Mouse (Mus musculus) lung, adult 2 months (tissue): Measurements from ENCODE around the gene Gpr27. TPM values are rescaled to one million over a fixed set of nuclear protein-coding genes. Genes with fewer than 3 reads are reported as not detected.

Experiments
- DNase-seq: peaks from one replicate; pipeline ENCODE4 v3.0.0; 2022
- H3K4me1 ChIP-seq: fragments of 200-500 bp; 2 replicates; pipeline ENCODE4 v1.6.1; 2011; ENCODE audit warnings: low read length; ENCODE audit not compliant: control insufficient read depth, insufficient read depth
- H3K4me3 ChIP-seq: fragments of 200-500 bp; replicated peaks from 2 replicates; pipeline ENCODE3; 2011; ENCODE audit warnings: low read depth, mild to moderate bottlenecking, control low read depth, low read length; ENCODE audit errors: extremely low read depth
- CTCF ChIP-seq: fragments of 200-500 bp; IDR thresholded peaks from 2 replicates; pipeline ENCODE4 v1.5.1; 2011; ENCODE audit warnings: mild to moderate bottlenecking, low read length, control low read depth; ENCODE audit not compliant: insufficient read depth
- POLR2A ChIP-seq: fragments of 200-500 bp; IDR thresholded peaks from 2 replicates; pipeline ENCODE4 v1.6.1; 2011; ENCODE audit warnings: low read depth, mild to moderate bottlenecking, control low read depth, low read length, borderline replicate concordance; ENCODE audit errors: extremely low read depth
- whole genome bisulfite sequencing: fragments of 180-500 bp; shearing (Covaris S2); methylation state at CpG from one replicate; pipeline ENCODE4 v1.1.7; 2018; 5-methylcytosine and 5-hydroxymethylcytosine counted together
- polyA plus RNA-seq: library from polyadenylated mRNA; depleted of rRNA; stranded (reverse); fragments of >200 nt; gene quantifications from 2 replicates; pipeline ENCODE4 v1.2.3, GENCODE M21; 2012; rRNA removed

Gpr27 gene
- polyA plus RNA-seq: 3.0 and 4.2 TPM in 2 replicates

DNA sequence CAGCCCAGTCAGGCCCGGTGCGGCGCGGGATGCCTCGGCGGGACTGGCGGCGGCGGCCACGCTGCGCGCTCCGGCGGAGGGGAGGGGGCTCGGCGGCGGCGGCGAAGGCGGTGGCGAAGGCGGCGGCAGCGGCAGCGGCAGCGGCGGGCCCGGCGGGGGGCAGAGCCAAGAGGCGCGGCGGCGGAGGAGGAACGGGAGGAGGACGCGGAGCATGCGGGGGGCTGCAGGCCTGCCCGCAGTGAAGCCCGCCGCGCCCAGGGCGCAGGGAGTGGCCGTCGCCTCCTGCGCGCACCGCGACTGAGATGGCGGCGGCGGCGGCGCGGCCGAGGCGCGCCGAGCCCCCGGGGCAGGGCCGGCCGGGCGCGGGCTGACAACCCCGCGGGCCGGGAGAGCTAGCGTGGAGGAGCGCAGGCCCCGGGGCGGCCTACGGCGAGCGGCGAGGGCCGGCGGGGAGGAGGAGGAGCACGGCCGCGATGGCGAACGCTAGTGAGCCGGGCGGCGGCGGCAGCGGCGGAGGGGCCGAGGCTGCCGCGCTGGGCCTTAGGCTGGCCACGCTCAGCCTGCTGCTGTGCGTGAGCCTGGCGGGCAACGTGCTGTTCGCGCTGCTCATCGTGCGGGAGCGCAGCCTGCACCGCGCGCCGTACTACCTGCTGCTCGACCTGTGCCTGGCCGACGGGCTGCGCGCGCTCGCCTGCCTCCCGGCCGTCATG lies at the start of gene Gpr27:
TSS of gene Gpr27 (plus strand) at position 474 of the 710 bp plus-strand sequence.
- Histone ChIP-seq H3K4me1 (no peaks in the 10 kb centered on the region), H3K4me3 (peak within 1 kb of the TSS; percentile 78)
- no peak for TF ChIP-seq POLR2A
- no peak for TF ChIP-seq CTCF
- DNase-seq: no peak
- under 1% methylated on average over 100 of the region's 112 CpGs for WGBS

DNA sequence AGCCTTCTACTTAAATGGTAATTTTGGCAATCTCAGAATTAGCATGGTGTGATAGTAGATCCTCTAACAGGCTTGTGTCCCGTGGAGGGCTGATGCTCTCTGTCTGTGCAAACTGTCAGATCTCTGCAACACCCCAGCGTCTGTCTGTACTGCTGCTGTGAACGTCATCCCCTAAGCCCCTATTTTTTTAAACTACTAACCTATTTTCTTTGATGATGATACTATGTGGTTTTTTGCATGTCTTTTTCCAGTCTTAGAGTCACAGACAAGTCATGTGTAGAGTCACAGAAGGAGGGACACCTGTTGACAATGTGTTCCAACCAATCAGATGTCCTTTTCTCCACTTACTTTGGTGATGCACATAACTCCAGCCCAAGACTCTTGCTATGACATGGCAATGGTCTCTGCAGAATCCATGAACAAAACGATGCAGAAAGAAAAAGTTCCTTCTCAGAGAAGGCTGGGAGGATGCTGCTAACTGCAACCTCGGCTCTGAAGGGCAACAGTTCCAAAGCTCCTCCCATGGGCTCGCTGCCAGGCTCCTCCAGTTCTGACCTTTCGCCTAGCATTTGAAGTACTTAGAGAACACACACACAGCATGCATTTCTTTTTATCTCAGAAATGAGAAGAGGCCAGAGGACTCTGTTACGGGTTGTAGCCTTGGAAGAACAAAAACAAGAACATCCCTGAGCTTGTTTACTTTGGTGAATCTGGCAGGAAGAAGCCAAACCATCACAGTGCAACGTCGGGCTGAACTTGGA lies 48.9 kb upstream of the Gpr27 start:
- Histone ChIP-seq H3K4me3 (no peak overlapping the region), H3K4me1 (peaks cover 11% of the 10 kb centered on the region)
- TF ChIP-seq POLR2A: no peak
- no peak for TF ChIP-seq CTCF
- DNase-seq: peak; percentile 44
- 34% methylated on average over 10 of the region's 10 CpGs for WGBS

DNA sequence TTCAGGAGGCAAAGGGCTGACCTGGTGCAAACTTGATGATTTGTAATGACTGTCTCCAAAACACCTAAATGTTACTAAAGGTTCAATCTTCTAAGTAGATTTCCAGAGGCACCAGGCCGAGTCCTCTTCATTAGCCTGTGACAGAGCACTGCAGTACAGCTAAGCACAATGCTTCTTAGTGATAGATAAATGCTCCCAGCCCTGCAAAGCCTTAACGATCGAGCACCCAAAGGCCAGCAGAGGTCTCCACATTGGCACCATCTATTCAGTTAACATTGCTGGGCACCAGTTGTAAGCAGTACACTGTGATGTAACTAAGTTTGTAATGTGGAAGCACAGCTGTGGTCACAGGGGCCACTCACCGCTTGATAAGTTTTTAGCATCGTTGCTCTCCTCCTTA lies 48.1 kb upstream of the Gpr27 start:
- peaks cover 17% of the 10 kb centered on the region for H3K4me1 ChIP-seq
- WGBS: 57% methylated on average over 5 of the region's 5 CpGs
- no peak overlapping the region for H3K4me3 ChIP-seq
- no peak for DNase-seq
- TF ChIP-seq CTCF: no peak
- no peak for TF ChIP-seq POLR2A

DNA sequence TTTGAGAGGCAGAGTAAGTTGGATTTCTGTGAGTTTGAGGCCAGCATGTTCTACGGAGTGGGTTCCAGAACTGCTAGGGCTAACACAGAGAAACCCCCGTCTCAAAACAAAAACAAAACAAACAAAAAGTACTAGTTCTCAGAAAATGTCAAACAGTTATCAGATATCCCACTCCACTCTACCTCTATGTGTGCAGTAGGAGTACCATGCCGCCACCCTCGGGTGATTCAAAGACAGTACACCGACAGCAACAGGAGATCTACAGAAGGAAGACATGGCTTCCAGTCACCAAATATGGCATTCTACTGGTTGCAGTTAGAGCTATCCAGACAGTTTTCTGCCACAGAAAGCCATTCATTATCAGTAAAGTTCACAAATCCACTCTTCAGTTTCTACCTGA lies 47.6 kb upstream of the Gpr27 start:
- H3K4me3 ChIP-seq: no peak overlapping the region
- 80% methylated on average over 5 of the region's 5 CpGs for WGBS
- no peak for TF ChIP-seq CTCF
- no peak for TF ChIP-seq POLR2A
- H3K4me1 ChIP-seq: peaks cover 20% of the 10 kb centered on the region
- DNase-seq: no peak

DNA sequence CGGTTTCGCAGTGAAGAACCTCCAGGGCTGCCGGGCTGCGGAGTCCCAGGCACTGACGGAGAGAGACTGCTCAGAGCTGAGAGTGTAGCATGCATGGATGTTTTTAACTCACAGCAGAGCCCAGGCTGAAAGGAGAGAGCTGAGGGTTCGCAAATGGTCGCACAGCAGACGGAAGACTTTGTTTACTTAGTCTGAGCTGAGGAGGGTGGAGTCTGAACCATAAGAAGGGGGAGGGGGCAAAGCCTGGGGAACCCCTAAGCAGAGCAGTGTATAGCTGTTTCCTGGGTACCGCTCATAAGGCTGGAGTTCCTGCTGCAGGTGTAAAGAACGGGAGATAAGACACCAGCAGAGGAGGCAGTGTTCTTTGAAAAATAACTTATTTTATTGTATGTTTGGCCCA lies 46.1 kb upstream of the Gpr27 start:
- no peak for TF ChIP-seq CTCF
- TF ChIP-seq POLR2A: no peak
- DNase-seq: no peak
- Histone ChIP-seq H3K4me1 (peaks cover 20% of the 10 kb centered on the region), H3K4me3 (no peak overlapping the region)
- WGBS: 59% methylated on average over 10 of the region's 10 CpGs

DNA sequence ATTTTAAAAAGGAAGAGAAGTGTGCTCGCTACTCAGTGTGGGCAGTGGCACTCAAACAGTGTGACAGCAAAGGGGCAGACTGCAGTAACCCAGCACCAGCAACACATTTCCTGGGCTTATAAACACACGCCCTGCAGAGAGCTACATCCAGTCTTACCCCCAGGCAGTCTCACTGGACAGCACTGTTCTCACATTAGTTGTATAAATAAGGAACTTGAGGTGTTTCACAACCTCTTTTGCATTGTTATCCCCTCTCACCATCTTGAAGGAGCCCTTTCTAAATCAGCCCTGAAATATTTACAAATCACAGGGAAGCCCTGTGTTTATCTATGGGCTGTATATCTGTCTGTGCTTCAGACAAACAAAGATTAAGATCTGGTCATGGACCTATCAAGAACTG lies 43.2 kb upstream of the Gpr27 start:
- no peak for DNase-seq
- peaks cover 13% of the 10 kb centered on the region for H3K4me1 ChIP-seq
- TF ChIP-seq CTCF (no peak), POLR2A (no peak)
- WGBS: 30% methylated on average over 2 of the region's 2 CpGs
- no peak overlapping the region for H3K4me3 ChIP-seq

DNA sequence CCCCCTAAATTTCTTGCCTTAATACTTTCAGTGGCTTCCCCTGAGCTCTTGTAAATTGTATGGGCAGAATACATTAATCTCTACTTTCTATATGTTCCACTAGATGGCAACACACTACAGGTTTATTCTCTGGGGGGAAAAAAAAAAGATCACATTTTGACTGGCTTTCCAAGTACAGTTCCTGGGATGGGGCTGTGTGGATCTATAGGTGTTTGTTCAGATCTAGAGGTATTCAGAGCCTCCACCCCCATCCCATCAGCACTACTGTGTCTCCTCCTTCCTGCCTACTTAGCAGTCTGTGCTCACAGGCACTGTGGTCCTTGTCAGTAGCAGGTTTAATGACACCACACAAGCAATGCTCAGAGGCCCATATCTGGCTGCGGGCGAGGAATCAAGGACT lies 40.1 kb upstream of the Gpr27 start:
- Histone ChIP-seq H3K4me1 (peaks cover 15% of the 10 kb centered on the region), H3K4me3 (no peak overlapping the region)
- 83% methylated on average over 2 of the region's 2 CpGs for WGBS
- TF ChIP-seq CTCF: no peak
- no peak for TF ChIP-seq POLR2A
- no peak for DNase-seq

DNA sequence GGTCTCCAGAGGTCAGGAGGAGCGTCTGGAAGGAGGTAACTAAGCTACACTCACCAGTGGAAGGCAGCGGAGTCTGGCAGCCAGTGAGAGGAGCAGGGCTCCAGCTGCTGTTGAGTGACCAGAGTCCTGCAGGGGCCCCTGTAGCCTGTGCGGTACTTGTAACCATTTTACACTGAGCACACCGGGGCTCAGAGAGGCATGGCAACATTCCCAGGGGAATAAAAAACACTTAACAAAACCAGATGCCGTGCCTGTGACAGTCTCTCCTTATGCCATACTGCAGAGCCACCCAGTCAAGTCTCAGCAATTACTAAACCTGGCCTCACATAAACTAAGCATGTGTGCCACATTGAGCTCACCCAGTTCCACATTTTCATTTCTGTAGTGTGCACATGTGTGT lies 38.1 kb upstream of the Gpr27 start:
- WGBS: 58% methylated on average over 5 of the region's 5 CpGs
- TF ChIP-seq CTCF (no peak), POLR2A (no peak)
- DNase-seq: no peak
- H3K4me3 ChIP-seq: no peak overlapping the region
- peaks cover 9% of the 10 kb centered on the region; the same call in 1 of the 2 replicates for H3K4me1 ChIP-seq

DNA sequence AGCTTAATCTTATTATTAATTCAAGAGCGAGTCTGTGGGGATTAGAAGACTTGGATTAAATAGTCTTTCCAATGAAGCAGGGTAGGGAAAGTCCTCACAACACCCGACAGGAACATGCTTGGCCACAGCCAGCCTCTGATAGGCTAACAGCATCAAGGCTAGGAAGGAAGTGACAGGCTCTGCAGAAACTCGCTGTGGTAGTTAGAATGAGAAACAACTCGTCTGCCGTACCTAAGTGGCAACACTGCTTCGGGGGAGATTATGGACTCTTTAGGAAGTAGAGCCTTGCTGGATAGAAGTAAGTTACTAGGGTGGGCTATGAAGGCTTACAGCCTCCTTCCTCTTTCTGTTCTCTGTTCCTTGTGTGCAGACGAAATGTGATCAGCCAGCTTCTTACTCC lies 37.0 kb upstream of the Gpr27 start:
- WGBS: 37% methylated on average over 7 of the region's 7 CpGs
- TF ChIP-seq CTCF (no peak), POLR2A (no peak)
- H3K4me3 ChIP-seq: no peak overlapping the region
- DNase-seq: no peak
- H3K4me1 ChIP-seq: peaks cover 5% of the 10 kb centered on the region; the same call in 1 of the 2 replicates

DNA sequence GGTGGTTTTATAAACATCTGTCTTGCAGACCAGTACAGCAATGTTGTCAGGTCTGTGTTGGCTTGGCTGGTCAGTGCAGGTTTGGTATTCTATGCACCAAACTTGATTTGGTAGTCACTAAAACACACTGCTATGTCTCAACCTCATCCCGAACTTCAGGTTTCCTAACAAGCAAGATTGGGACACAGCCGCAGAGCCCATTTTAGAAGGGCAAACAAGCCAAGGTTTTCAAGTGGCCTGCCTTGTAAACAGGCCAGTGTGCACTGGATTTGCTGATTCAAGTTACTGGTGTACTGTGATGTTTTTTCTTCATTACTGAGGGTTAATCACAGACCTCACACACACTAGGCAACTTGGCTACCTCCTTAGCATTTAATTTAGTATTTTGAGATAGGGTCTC lies 36.4 kb upstream of the Gpr27 start:
- 78% methylated on average over 2 of the region's 2 CpGs for WGBS
- TF ChIP-seq POLR2A: no peak
- TF ChIP-seq CTCF: no peak
- no peak overlapping the region for H3K4me3 ChIP-seq
- DNase-seq: no peak
- peaks cover 5% of the 10 kb centered on the region; the same call in 1 of the 2 replicates for H3K4me1 ChIP-seq

DNA sequence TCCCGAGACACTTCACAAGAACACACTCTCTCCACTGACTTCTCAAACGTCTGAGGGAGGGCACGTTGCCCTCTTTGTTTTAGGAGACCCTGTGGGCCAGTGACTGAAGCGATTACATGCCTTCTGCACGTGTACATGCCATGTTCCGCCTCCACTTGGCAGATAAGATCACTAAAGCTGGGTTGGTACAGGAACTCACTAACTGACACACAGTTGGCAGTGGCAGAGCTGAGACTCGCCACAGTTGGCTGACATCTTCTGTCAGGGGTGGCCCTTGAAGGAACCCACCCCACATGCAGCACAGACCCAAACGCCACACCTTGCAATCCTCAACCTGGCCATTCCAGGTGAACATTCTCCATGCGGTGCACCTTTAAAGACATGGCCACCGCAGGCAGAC lies 33.9 kb upstream of the Gpr27 start:
- peaks cover 5% of the 10 kb centered on the region; the same call in 1 of the 2 replicates for H3K4me1 ChIP-seq
- WGBS: 72% methylated on average over 10 of the region's 10 CpGs
- TF ChIP-seq POLR2A (no peak), CTCF (no peak)
- no peak for DNase-seq
- no peak overlapping the region for H3K4me3 ChIP-seq
